Mouse (Mus musculus): ENCODE measurements around the gene Tspan12. TPM values are rescaled to one million over a fixed set of nuclear protein-coding genes. Genes with fewer than 3 reads are reported as not detected.
"Not testable (repeated sequence)": the region's sequence is repeated elsewhere in the genome, so short reads cannot be mapped to it uniquely, and the experiment has no call there.

The Tspan12 gene
- total RNA-seq, 2 experiments from 2014 or later, result 21.1 to 23.3 TPM

DNA sequence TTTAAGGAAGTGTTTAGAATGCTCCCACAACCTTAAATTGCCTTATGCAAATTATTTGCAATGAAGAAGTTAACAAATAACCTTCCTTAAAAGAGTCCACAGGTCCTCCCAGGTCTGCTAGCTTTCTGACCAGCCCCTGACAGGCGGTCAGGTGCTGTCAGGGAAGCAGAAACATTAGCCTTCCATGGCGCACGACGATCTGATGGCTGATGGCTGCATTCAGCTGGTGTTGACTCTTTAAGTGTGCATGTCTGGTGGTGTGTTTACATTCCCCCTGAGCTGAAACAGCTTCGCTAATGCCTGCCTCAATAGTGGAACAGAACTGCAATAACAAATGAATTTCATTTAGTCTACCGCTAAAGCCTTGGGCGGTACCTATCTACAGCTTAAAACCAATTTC, 22.4 kb downstream of the Tspan12 start:
- DNase-seq, result no peak
- intact Hi-C loops (cut with DNase I), result no loop called here

DNA sequence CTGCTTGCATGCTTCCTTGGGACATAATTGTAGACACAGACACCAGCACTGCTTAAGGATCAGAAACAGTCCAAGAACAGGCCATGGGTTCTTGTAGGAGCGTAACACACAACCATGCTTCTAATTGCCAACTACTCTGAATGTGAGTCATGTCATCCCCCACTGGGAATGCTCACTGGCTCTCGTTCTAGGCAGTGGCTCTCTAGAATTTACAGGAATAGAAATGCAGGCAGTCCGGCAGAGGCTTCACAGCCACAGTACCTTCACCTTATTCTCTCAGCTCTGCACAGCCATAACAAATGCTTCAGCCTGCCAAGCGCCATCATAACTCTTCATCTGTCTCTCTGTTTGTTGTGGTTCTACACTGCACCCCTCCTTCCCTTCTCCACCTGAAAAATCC, 23.9 kb downstream of the Tspan12 start:
- DNase-seq, result no peak
- intact Hi-C loops (cut with DNase I), result no loop called here

DNA sequence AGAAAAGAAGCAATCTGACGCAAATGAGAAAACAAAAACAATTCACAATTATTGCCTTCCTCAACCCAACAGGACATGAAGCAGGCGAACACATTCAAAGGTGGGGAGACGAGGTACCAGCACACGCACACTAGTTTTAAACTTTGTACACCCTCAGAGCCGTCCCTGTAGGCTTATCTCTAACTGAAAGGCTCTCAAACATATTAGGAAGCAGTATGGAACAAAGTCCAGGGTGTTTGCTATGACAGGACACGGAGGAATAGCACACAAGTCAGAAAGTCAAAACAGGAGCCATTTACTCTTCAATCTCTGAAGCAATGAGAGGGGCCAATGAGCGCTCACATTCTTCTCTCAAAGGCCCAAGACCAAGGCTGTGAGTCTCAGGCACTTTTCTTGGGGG, 24.3 kb downstream of the Tspan12 start:
- no peak for DNase-seq
- intact Hi-C loops (cut with DNase I), result no loop called here

DNA sequence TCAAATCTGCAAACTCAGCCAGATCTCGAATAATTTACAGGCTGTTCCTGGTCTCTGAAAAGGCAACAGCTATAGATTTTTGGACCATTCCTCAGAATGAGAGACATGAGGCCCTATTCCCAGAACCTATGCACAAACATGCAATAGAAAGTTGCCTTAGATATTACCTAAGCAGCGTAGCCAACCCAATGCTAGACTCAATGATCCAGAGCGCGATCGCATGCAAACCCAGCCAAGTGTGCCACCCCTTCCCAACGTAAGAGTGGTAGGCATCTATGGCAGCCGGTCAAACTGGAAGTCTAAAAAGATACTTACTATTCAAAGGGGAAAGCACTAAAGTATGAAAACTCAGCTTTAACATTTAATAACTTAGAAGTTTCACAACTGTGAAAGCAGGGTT, 28.6 kb downstream of the Tspan12 start:
- intact Hi-C loops (cut with DNase I), result no loop called here

DNA sequence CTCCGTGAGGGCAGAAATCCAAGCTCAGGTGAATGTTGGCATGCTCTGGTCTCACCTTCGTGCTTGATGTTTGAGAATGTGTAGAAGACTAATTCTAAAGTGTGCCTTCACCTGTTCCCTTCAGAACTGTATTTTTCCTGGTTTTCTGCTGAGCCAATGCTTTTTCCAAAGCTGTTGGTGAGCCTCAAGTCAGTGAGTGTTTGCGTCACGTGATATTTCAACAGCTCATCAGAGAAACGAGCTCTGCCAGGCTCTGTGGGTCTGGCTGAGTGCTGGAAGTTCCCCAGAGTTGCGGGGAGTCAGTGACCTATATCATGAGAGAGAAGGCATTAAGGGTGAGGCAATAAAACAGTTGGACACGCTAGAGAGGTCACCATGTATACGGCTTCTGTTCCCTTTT, 29.0 kb downstream of the Tspan12 start:
- intact Hi-C loops (cut with DNase I), result no loop called here
- DNase-seq, result no peak

More for the DNA sequence above, 28.6 kb downstream of the Tspan12 start:
- DNase-seq, result no peak

DNA sequence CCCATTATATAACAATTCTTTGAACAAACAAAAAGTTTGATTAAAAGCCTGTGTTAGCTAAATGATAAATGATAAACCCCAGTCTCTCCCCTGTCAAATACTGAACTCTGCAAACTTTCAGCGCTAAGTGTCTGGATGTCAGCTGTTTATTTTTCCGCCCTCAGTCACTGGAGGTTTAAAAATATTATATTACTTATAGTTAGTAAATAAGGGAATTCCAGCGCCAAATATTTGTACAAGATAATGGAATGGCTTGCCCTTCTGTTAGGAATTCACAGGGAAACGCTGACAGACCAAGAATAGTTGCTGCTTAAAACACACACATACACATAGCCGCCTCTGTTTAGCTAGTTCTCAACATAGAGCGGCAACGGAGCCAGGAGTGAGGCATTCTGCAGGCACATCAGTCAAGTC, 29.6 kb downstream of the Tspan12 start:
- intact Hi-C loops (cut with DNase I), result no loop called here
- no peak for DNase-seq

DNA sequence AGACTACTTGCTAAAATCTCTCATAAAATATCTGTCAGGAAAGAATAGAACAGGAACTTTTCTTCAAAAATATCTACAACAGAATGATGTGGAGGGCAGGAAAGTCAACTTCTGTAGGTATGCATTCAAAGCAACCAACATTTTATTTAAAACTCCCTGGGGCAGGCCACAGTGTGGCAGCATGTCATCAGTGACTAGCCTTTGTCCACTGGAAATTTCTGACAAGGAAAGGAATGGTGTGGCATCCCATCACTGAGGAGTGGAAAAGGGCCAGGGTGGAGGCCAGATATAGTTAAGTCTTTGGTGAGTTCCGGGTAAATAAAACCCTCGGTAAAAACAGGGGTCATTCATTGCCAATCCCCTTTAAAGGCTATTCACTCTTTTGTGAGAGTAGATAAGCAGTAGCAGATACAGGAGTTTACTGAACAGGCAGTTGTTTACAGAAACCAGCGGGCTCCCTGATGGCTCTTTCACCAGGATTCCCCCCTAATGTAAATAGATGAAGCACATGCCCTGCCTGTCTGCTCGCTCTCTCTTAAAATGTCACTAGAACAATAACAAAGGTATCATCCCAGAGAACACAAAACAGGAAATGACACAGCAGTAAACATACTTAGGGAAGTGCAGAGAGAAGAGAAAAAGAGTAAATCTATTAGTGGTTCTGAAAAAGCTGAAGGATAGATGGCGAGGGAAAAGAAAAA, 34.1 kb downstream of the Tspan12 start:
- no peak for DNase-seq
- intact Hi-C loops (cut with DNase I), result no loop called here

DNA sequence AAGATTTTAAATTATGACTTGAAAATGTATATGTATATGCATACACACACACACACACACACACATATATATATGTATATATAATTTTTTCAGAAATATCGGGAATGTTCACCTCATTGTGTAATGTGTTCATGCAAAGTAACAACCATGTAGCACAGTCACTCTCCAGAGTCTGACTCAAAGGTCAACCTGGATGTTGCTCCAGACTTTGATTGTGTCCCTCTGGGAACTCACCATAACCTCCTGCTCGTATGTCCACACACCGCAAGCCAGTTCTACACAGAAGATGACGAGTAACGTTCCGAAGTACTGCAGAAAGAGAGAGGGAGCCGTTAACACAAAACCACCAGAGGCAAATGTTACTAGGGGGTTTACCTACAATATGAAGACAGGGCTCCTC, 46.3 kb downstream of the Tspan12 start:
- intact Hi-C loops (cut with DNase I), result no loop called here
- no peak for DNase-seq

DNA sequence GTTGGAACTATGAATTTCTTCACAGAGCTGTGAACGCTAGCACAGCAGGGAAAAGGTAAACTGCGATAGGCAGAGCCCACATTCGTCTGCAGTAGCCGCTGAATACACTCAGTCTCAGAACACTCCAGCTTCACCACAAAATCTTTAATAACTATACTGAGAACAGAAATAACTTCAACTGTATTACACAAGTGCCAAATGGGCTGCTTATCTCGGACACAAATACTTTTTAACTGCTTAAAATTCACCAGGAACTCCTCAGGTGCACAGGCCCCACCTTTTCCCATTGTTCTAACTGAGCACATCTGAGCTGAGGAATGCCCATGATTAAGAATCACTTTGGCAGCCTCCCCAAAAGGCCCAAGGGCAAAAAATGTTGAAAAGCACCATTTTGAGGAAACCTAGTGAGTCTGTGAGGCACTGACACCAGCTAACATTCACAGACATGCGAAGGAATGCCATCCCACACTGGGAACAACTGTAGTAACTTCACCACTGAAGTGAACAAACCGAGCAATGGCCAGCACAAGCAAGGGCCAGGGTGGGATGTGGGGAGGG, 47.2 kb downstream of the Tspan12 start:
- no peak for DNase-seq
- intact Hi-C loops (cut with DNase I), result no loop called here

DNA sequence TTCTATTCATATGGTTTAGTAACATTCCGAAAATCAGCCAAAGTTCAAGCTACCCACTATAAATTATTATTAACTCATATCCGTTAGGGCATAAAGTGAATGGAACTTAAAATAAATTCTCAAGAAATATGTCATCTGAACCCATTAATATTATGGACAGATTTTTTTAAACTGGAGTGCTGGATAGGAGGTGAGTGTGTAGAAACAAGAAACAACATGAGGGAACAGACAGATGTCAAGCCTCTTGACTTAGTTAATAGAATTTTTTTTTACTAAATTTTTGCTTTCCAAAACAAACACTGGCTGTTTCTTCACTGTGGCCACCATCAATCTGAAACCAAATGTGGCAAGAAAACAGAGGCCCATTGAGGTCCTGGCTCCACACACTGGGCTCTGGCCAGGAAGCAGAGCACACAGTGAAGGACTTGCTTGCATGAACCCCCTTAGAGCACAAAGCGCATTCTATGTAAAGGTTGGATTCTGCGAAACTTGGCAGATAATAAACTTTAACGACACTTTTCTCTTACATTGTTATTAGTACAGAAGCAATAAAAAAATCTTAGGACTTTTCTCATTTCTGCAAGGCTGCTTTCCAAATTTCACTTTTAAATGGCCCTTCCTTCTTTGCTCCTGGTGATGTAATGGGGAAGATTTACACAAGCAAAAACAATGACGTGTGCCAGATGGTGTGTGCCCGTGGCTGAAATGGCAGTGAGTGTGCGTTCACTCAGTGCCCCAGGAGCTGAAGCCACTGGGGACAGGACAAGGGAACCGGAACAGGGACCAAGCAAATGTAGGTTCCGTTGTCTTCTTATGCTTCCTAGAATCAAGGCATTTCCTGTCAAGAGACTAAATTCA, 48.6 kb downstream of the Tspan12 start:
- DNase-seq, result no peak

DNA sequence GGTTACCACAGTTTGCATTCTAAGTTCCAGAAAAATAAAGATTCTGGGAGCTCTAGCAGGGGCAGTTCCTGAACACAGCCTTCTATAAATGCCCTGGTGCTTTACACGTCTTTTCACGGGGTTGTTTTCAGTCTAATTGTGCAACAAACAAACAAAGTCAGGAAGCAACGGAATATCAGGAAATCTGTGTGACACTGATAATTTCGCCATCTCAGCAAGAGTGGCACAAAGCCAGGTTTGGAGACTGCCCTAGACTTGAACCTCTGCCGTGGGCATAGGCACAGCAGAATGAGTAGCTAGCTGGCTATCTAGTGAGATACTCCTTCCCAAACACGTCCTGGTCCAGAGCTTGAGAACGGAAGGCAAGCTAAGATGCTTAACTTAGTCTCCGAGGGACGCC, 53.7 kb downstream of the Tspan12 start:
- DNase-seq, result no peak
- intact Hi-C loops (cut with DNase I), result no loop called here

More for the DNA sequence above, 48.6 kb downstream of the Tspan12 start:
- intact Hi-C loops (cut with DNase I), result no loop called here

DNA sequence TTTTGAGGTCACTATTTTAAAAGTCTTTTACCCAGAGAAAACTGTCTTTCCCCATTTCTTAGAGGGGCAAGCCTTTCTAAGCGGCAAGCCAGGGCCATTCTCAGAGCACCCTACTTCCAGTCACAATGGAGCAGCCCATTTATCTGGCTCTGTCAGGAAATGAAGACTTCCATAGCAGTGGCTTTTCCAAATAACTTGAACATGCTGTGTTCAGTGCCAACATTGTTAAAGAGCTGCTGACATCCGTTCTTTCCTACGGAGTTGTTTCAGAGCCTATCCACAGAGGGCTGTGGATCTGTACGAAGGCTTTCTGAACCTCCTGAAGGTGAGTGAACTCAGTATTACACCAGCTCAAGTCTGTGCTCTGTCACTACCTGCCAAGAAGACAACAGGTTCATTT, 55.2 kb downstream of the Tspan12 start:
- DNase-seq, result no peak
- intact Hi-C loops (cut with DNase I), result no loop called here

DNA sequence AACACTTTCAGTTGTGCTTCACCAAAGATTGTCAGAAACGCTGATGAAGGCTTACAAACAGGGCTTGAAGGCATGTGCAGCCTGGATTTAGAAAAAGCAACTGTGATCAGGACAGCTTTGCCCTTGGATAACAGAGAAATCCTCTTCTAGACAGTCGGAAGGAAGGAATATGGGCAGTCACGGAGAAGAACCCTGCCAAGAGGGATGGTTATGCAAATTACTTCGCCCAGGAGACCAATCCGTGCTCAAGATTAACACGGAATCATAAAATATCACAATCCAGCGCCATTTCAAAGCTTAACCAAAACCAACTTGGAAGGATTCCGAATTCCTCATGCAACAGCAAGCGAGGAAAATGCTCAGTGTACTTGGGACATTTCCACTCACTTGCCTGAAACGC, 55.9 kb downstream of the Tspan12 start:
- intact Hi-C loops (cut with DNase I), result no loop called here
- no peak for DNase-seq

DNA sequence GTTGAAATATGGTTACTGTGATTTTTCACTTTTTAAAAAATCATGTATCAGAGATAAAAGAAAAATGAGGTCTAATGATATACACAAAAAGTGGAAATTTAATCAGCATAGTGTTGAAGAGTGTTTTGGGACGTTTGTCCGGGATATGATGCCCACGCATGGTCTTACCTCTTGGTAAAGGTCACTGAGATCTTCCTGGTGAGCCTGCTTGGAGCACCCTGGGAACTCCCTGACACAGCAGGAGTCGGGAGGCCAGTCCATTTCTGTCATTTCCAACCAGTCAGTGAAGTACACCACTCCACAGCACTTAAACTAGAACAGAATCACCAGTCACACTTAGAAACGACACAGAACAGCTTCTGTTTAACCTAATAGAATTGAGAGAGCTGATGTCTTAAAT, 56.9 kb downstream of the Tspan12 start:
- intact Hi-C loops (cut with DNase I), result no loop called here
- no peak for DNase-seq

DNA sequence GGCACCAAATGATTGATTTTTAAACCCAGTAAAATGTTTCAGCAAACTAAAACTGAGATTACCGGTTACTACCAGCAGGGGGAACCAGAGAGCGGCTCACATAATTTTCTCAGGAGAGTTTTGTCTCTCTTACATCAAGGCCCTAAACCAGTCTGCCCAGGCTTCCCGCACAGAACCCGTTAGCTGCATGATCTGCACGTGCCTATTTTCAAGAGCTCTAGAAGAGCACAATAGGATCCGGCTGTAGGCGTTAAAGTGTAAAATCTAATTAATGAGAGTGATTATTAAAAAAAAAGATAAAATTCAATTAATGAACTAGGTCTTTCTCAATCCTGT, 57.3 kb downstream of the Tspan12 start:
- intact Hi-C loops (cut with DNase I), result no loop called here
- peak; percentile 58 for DNase-seq

DNA sequence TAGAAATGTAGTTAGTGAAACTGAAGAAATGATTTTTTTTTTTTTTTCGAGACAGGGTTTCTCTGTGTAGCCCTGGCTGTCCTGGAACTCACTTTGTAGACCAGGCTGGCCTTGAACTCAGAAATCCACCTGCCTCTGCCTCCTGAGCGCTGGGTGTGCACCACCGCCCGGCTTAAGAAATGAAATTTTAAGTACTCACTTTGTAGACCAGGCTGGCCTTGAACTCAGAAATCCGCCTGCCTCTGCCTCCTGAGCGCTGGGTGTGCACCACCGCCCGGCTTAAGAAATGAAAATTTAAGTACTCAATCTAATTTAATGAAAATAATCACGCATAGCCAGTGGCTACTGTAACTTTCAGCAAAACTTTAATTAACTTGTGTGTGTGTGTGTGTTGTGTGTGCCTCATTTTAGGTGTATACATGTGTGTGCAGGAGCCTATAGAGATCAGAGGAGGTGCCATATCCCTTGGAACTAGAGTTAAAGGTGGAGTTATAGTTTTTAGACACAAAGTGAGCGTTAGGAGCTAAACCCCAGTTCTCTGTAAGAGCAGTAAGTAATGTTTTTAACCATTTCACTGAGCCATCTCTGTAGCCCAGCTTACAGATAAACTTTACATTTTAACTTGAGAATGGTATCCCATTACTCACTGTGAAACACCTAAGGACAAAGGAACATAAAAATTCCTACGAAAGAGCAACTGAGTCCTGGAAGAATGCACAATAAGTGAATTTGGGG, 57.8 kb downstream of the Tspan12 start:
- intact Hi-C loops (cut with DNase I), result no loop called here
- DNase-seq, result no peak

DNA sequence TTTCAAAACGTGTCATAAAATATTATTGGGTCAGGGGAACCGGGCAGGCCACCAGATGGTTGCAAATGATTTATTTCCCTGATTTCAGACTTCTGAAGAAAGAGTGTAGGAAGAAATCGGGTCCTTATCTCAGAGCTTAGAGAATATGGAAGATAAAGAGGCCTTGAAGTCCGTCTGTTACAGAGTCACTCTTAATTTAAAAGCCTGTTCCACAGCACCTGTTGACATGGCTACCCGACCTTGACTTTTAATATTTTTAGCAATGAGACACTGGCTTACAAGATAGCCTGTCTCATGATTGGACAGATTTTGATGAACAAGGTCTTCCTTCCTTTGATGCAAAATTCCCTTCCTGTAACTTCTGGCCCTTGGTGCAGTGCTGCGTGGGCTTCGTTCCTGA, 61.0 kb downstream of the Tspan12 start:
- intact Hi-C loops (cut with DNase I), result no loop called here
- DNase-seq, result no peak

DNA sequence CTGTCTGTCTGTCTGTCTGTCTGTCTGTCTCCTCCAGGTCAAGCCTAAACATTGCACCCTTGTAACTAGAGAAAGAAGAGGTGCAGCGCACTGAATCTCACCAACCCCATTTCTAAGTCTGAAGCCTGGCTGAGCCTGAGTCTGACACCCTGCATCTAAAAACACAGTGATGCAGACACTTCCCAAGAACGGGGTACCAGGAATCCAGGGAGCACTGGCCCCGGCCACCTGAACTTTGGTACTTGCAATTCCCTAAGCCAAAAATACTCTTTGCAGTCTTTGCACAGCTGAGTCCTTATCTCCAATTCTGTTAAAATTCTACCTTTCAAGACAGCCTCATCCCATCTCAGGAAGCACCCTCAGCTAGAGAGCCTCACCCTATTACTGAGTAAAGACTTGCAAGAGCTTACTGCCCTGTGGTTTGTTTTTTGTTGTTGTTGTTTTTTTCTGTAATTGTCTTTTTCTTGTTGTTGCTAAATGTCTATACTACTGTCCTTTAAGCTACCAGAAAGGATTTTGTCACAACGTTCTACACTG, 61.7 kb downstream of the Tspan12 start:
- no peak for DNase-seq
- intact Hi-C loops (cut with DNase I), result no loop called here

DNA sequence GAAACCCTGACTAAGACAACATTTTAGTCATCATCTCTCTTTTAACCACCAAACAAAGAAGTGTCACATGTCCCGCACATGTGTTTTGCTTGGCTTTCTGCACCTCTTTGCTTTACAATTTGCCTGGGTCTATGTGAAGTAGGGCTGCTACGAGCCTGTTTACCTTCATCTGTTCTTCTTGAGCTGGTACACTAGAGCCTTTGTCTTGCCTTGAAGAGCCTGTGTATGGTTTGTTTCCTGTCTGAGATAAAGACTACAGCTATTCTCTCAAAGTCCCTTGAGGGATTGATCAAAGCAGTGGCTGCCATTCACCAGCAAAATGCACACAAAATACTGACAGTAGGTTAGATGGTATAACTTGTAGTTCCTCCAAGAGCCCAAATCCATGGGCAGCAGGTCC, 62.3 kb downstream of the Tspan12 start:
- DNase-seq, result no peak
- intact Hi-C loops (cut with DNase I), result no loop called here

DNA sequence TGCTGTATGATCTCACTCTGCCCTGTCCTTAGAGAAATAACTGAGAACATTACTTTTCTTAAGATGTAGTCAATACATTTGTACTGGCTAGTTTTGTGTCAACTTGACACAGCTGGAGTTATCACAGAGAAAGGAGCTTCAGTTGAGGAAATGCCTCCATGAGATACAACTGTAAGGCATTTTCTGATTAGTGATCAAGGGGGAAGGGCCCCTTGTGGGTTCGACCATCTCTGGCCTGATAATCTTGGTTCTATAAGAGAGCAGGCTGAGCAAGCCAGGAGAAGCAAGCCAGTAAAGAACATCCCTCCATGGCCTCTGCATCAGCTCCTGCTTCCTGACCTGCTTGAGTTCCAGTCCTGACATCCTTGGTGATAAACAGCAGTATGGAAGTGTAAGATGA, 62.7 kb downstream of the Tspan12 start:
- intact Hi-C loops (cut with DNase I); DNase-seq: not testable (repeated sequence)

DNA sequence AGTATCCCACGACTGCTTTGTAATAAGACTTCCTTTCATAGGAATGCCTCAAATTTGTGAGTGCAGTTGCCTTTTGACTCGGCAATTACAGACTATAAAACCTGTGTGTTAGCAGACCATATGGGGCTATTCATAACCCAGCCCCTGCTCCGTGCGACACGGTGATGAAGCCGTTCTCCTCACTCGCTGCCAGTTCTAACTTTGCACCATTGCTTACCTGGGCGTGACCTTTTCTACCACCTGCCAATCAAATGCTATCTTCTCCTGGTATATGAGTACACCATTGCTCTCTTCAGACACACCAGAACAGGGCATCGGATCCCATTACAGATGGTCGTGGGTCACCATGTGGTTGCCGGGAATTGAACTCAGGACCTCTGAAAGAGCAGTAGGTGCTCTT, 64.6 kb downstream of the Tspan12 start:
- intact Hi-C loops (cut with DNase I), result no loop called here

More for the DNA sequence above, 64.6 kb downstream of the Tspan12 start:
- DNase-seq, result no peak
